Mouse (Mus musculus) cerebellum, adult 2 months (tissue): ENCODE measurements around the gene Thap4. TPM values are rescaled to one million over a fixed set of nuclear protein-coding genes. Genes with fewer than 3 reads are reported as not detected.

ENCODE experiments used
- DNase-seq, 2 experiments: peaks; one replicate each; pipeline ENCODE4 v3.0.0; 2021
- H3K27ac ChIP-seq: fragments of 200-500 bp; 2 replicates; pipeline ENCODE4 v1.5.1; 2012; ENCODE audit warnings: low read length, control low read depth, inconsistent platforms; ENCODE audit not compliant: insufficient read depth
- H3K27me3 ChIP-seq: fragments of 200-500 bp; 2 replicates; pipeline ENCODE4 v1.6.1; 2012; ENCODE audit warnings: inconsistent platforms, mild to moderate bottlenecking, low read length, moderate library complexity; ENCODE audit not compliant: control insufficient read depth, insufficient read depth
- H3K4me1 ChIP-seq: fragments of 200-500 bp; 2 replicates; pipeline ENCODE4 v1.6.1; 2011; ENCODE audit warnings: low read length; ENCODE audit not compliant: control insufficient read depth, insufficient read depth
- H3K4me3 ChIP-seq: fragments of 200-500 bp; replicated peaks from 2 replicates; pipeline ENCODE3; 2011; ENCODE audit warnings: mild to moderate bottlenecking, low read depth, low read length, control low read depth; ENCODE audit not compliant: insufficient read depth
- CTCF ChIP-seq: fragments of 200-500 bp; IDR thresholded peaks from 2 replicates; pipeline ENCODE4 v1.5.1; 2011; ENCODE audit warnings: low read depth, mild to moderate bottlenecking, control low read depth, low read length, moderate library complexity, borderline replicate concordance; ENCODE audit not compliant: insufficient read depth
- POLR2A ChIP-seq: fragments of 200-500 bp; IDR thresholded peaks from 2 replicates; pipeline ENCODE4 v1.6.1; 2011; ENCODE audit warnings: low read length, control low read depth, borderline replicate concordance; ENCODE audit not compliant: insufficient read depth
- WGBS: fragments of 180-500 bp; shearing (Covaris S2); methylation state at CpG from one replicate; pipeline ENCODE4 v1.1.7; 2018; 5-methylcytosine and 5-hydroxymethylcytosine counted together
- polyA plus RNA-seq: library from polyadenylated mRNA; depleted of rRNA; stranded (reverse); fragments of >200 nt; gene quantifications from 2 replicates; pipeline ENCODE4 v1.2.3, GENCODE M21; 2012

The Thap4 gene
- polyA plus RNA-seq, 1 experiment, result 41.7 TPM

DNA sequence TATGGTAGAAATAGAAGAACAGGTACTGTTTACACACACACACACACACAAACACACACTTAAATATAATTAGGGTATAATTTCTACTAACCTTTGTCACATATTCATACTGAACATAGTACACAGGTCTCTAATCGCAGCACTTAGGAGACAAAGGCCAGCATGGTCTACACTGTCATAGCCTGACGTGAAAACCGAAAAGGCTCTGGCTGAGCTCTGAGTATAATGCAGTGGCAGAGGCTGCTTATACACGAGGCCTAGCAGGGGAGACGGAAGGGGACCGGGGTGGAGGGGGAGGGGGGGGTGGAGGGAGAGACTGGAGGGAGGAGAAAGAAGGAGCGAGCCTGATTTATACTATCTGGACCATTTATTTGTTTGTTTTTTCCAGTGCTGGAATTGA, 33.1 kb downstream of the Thap4 start:
- WGBS, result 72% methylated on average over 7 of the region's 7 CpGs
- DNase-seq, result no peak
- H3K4me1 ChIP-seq, result peaks cover 5% of the 10 kb centered on the region
- H3K27me3 ChIP-seq, result no peaks in the 10 kb centered on the region
- no peak overlapping the region for H3K27ac ChIP-seq
- no peak overlapping the region for H3K4me3 ChIP-seq
- no peak for TF ChIP-seq CTCF
- TF ChIP-seq POLR2A, result no peak

DNA sequence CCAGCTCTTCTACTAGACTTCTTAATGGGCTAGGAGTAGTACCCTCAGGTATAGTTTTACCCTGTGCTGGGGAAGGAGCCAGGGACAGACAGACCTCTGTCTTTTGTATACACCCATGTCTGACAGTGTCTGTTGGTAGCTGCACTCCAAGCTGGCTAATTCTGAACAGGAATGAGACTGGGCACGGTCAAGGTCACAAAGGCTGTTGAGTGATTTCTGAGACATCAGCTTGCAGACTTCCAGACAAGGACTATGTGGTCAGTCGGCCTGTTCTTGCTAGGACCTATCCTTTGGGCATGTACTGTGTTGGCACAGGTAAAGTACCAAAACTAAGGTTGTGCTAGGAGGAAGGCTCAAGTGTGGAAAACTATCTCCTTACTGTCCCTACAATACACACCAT, 38.5 kb downstream of the Thap4 start:
- Histone ChIP-seq H3K4me1 (no peaks in the 10 kb centered on the region), H3K27ac (no peak overlapping the region), H3K4me3 (no peak overlapping the region), H3K27me3 (no peaks in the 10 kb centered on the region)
- no peak for DNase-seq
- TF ChIP-seq POLR2A, result no peak
- TF ChIP-seq CTCF, result no peak
- 96% methylated on average over 2 of the region's 2 CpGs for WGBS

DNA sequence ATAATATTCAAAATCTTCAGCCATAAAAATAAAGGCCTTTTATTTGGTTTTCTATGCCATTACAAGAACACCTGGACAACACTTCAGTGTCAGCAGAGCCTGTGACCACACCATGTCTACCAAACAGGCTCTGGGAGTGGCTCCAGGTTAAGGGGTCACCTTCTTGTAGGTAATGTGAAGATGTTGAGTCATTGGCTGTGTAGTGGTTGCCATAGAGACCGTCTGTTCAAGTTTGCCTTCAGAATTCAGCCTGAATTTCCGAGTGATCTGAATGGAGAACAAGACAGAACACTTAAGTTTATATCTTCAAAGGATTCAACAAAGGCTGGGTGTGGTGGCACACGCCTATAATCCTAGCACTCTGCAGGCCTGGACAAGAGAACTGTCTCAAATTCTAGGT, 49.3 kb downstream of the Thap4 start:
- H3K27me3 ChIP-seq, result no peaks in the 10 kb centered on the region; the same call in 1 of the 2 replicates
- WGBS, result 80% methylated on average over 3 of the region's 3 CpGs
- DNase-seq, result no peak
- peaks cover 3% of the 10 kb centered on the region; the same call in 1 of the 2 replicates for H3K4me1 ChIP-seq
- no peak overlapping the region for H3K27ac ChIP-seq
- H3K4me3 ChIP-seq, result no peak overlapping the region
- TF ChIP-seq POLR2A (no peak), CTCF (no peak)

DNA sequence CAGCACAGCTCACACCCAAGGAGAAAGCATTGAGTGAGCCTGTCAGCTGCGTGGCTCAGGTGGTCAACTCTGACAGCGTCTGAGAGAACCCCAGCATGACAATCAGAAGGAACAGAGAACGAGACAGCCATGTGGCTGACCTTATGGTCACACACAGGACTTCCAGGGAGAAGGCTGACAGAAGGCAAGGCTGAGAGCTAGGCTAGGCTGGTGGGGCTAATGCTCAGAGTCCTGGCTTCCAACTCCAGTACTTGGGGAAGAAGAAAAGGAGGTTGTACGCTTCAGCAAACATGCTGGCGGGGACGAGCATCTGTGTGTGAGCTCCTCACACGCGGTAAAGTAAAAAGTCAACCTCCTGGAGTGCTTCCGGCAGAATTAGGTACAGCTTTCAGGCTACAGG, 50.3 kb downstream of the Thap4 start:
- 27% methylated on average over 9 of the region's 9 CpGs for WGBS
- TF ChIP-seq POLR2A (no peak), CTCF (no peak)
- Histone ChIP-seq H3K4me1 (peaks cover 3% of the 10 kb centered on the region; the same call in 1 of the 2 replicates), H3K4me3 (no peak overlapping the region), H3K27me3 (no peaks in the 10 kb centered on the region; the same call in 1 of the 2 replicates), H3K27ac (no peak overlapping the region)
- DNase-seq, result no peak

DNA sequence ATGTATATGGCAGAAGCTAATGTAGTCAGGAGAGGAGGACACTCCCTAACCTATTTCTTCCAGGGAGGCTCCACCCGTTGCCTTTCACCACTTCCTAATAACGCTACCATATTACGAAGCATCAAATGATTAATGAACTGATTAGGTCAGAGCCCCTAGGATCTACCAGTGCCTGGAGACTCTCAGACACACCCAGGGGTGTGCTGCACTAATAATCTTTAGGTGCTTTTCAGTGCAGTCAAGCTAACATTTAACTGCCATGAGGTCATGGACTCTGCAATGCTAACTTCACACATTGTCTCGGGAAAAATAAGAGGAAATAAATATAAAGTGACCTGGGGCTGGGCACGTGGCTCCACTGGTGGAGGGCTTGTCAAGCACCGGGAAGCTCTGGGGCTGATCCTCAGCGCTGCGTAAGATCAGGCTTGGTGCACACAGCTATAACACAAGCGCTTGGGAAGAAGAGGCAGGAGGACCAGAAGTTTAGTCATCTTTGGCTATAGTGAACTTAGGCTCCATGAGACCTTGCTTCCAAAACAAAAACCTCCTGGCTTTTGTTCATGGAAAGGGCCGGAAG, 51.1 kb downstream of the Thap4 start:
- TF ChIP-seq POLR2A, result no peak
- no peak for TF ChIP-seq CTCF
- Histone ChIP-seq H3K27me3 (no peaks in the 10 kb centered on the region; the same call in 1 of the 2 replicates), H3K4me3 (no peak overlapping the region), H3K4me1 (peaks cover 3% of the 10 kb centered on the region; the same call in 1 of the 2 replicates), H3K27ac (no peak overlapping the region)
- WGBS, result 93% methylated on average over 10 of the region's 10 CpGs
- DNase-seq, result no peak

DNA sequence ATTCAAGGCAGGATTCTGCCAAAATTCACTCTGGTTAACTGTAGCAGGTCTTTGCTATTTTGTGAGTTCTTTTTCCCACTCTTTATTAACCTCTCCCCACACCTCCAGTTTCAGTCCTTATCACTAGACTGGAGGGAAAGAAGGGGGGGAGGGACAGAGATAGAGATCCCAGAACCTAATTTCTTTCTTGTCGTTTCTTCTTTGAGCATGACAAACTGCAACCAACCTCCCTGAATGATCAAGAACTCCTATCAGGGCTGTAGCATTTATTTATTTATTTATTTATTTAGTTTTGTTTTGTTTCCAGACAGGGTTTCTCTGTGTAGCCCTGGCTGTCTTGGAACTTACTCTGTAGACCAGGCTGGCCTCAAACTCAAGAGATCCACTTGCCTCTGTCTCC, 52.6 kb downstream of the Thap4 start:
- no peaks in the 10 kb centered on the region; the same call in 1 of the 2 replicates for H3K27me3 ChIP-seq
- H3K27ac ChIP-seq, result no peak overlapping the region
- no peak for DNase-seq
- 91% methylated on average over 1 of the region's 1 CpGs for WGBS
- TF ChIP-seq CTCF (no peak), POLR2A (no peak)
- peaks cover 3% of the 10 kb centered on the region; the same call in 1 of the 2 replicates for H3K4me1 ChIP-seq
- H3K4me3 ChIP-seq, result no peak overlapping the region

DNA sequence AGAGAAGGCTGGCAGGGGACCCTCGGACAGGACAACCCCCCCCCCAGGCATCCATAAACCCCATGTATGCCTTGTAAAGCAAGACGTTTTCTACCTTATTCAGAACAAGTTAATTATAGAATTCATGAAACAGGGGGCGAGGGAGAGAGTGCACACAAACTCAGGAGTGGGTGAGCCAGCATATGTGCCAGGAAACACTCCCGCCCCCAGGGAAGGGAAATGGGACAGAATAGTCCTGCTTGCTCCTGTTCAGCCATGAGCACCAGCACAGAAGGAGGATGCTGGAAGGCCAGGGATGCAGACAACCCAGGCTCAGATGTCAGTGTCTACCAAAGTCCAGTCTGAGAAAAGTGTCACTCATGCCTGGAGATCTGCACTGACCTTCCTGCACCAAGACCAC, 55.5 kb downstream of the Thap4 start:
- no peaks in the 10 kb centered on the region; the same call in 1 of the 2 replicates for H3K27me3 ChIP-seq
- 57% methylated on average over 4 of the region's 4 CpGs for WGBS
- H3K4me3 ChIP-seq, result no peak overlapping the region
- peaks cover 9% of the 10 kb centered on the region for H3K4me1 ChIP-seq
- DNase-seq, result no peak
- TF ChIP-seq CTCF (no peak), POLR2A (no peak)
- no peak overlapping the region for H3K27ac ChIP-seq

DNA sequence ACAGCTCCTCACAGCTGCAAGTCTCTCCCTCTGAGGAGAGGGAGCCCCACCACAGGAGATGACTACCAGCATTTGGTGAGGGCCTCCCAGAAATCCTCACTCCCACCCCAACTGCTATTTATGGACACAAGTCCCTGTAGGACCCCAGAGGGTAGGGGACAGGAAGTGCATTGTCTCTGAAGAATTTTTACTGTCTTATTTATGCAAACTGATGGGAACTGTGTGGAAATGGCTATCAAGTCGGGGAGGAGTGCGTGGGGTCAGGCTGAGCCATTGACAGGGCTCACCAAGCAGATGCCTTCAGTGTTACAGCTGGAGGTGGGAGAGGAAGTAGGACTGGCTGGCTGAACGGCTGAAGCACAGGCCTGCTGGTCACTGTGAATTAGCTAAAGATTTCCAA, 57.3 kb downstream of the Thap4 start:
- TF ChIP-seq POLR2A, result no peak
- WGBS, result 74% methylated on average over 3 of the region's 3 CpGs
- Histone ChIP-seq H3K4me3 (no peak overlapping the region), H3K27ac (no peak overlapping the region), H3K27me3 (no peaks in the 10 kb centered on the region), H3K4me1 (peaks cover 9% of the 10 kb centered on the region)
- DNase-seq, result no peak

DNA sequence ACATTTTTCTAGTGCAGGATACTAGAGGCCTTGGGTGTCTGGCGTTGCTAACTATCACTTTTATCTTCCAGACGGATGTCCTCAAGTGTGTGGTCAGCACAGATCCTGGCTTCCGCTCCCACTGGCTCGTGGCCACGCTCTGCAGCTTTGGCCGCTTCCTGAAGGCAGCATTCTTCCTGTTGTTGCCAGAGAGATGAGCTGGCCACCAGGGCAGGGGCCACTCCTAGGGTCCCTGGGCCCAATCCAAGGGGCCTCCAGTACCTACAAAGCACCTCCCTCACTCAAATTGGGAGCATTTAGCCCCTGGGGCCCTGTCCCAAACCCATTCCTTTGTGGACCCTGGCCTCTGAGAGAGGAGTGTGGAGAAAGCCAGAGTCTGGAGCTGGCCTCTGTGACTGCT, 59.7 kb downstream of the Thap4 start:
- DNase-seq, result peak; percentile 48 to 53
- no peak for TF ChIP-seq CTCF
- TF ChIP-seq POLR2A, result no peak
- Histone ChIP-seq H3K27me3 (no peaks in the 10 kb centered on the region), H3K27ac (no peak overlapping the region), H3K4me3 (no peak overlapping the region), H3K4me1 (peaks cover 9% of the 10 kb centered on the region)
- 10% methylated on average over 6 of the region's 6 CpGs for WGBS
